Mouse (Mus musculus) limb, embryonic 13.5 days (tissue): Measurements from ENCODE around the gene Kdm4c. TPM values are rescaled to one million over a fixed set of nuclear protein-coding genes. Genes with fewer than 3 reads are reported as not detected.
"Not testable (repeated sequence)": the region's sequence is repeated elsewhere in the genome, so short reads cannot be mapped to it uniquely, and the experiment has no call there.

Experiments
- ATAC-seq: fragments of 200-750 bp; cut with Nextera tagmentation; 2 replicates; pipeline ENCODE4 v1.8.0; 2017; ENCODE audit warnings: low read depth, moderate number of reproducible peaks, moderate TSS enrichment; ENCODE audit not compliant: low FRiP score
- H3K27ac ChIP-seq: fragments of 300-500 bp; sonication (generic); 2 replicates; pipeline ENCODE4 v1.5.1; 2015; ENCODE audit warnings: inconsistent platforms, mild to moderate bottlenecking, moderate library complexity
- H3K27me3 ChIP-seq: fragments of 300-500 bp; sonication (generic); 2 replicates; pipeline ENCODE4 v1.6.1; 2015; ENCODE audit warnings: mild to moderate bottlenecking, inconsistent platforms
- H3K36me3 ChIP-seq: fragments of 300-500 bp; sonication (generic); 2 replicates; pipeline ENCODE4 v1.6.1; 2015; ENCODE audit warnings: inconsistent platforms, mild to moderate bottlenecking, moderate library complexity
- H3K4me1 ChIP-seq: fragments of 300-500 bp; sonication (generic); 2 replicates; pipeline ENCODE4 v1.6.1; 2015; ENCODE audit warnings: inconsistent platforms
- H3K4me2 ChIP-seq: fragments of 300-500 bp; sonication (generic); replicated peaks from 2 replicates; pipeline ENCODE4 v1.6.1; 2015; ENCODE audit warnings: inconsistent platforms, mild to moderate bottlenecking, moderate library complexity
- H3K4me3 ChIP-seq: fragments of 300-500 bp; sonication (generic); 2 replicates; pipeline ENCODE4 v1.5.1; 2015; ENCODE audit warnings: moderate library complexity, mild to moderate bottlenecking, inconsistent platforms
- H3K9ac ChIP-seq: fragments of 300-500 bp; sonication (generic); 2 replicates; pipeline ENCODE4 v1.6.1; 2015; ENCODE audit warnings: mild to moderate bottlenecking, inconsistent platforms
- H3K9me3 ChIP-seq: fragments of 300-500 bp; sonication (generic); 2 replicates; pipeline ENCODE4 v1.6.1; 2016; ENCODE audit warnings: inconsistent platforms
- WGBS: fragments of 180-500 bp; shearing (Covaris S2); methylation state at CpG from one replicate; pipeline ENCODE4 v1.1.7; 2015; 5-methylcytosine and 5-hydroxymethylcytosine counted together
- polyA plus RNA-seq: library from polyadenylated mRNA; unstranded; fragments of >200 nt; fragmentation: Nextera tagmentation; extraction: Ambion mirVana; gene quantifications from 2 replicates; pipeline ENCODE4 v1.2.1, GENCODE M21; 2015

Kdm4c gene
- polyA plus RNA-seq, 1 experiment from 2014 or later: 15.9 TPM

DNA sequence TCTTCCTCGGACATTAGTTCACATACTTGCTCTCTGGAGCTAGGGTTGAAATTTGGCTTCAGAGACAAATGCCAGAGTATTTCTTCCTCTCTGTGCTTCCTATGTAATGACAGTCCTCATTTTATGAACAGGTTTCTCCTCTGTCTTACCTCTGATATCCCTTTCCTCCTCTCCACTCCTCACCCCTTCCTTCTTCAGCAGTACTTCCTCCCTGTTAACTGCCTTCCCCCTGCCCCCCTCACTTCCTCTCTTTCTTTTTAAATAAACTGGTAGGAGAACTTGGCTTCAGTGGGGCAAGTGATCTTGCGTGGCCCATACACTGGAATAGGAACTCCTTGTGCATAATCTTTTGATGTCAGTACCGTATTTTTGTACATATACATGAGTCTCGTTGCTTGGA, 115.2 kb downstream of the Kdm4c start:
- Histone ChIP-seq H3K4me3 (no peak overlapping the region), H3K4me2 (no peak overlapping the region), H3K4me1 (no peaks in the 10 kb centered on the region), H3K9me3 (no peaks in the 10 kb centered on the region), H3K27me3 (no peaks in the 10 kb centered on the region), H3K27ac (no peak overlapping the region), H3K9ac (no peak overlapping the region), H3K36me3 (peaks cover 35% of the 10 kb centered on the region)
- no peak for ATAC-seq
- WGBS: 88% methylated on average over 4 of the region's 4 CpGs

GRCm38 (mm10) chr4:74360274-74360673, 118.0 kb downstream of the Kdm4c start:
- no peak overlapping the region for H3K27ac ChIP-seq
- no peak for ATAC-seq
- H3K9ac ChIP-seq: no peak overlapping the region
- H3K4me2 ChIP-seq: no peak overlapping the region
- H3K4me1 ChIP-seq: no peaks in the 10 kb centered on the region
- no peaks in the 10 kb centered on the region for H3K9me3 ChIP-seq
- 92% methylated on average over 3 of the region's 3 CpGs for WGBS
- H3K36me3 ChIP-seq: peaks cover 27% of the 10 kb centered on the region
- H3K4me3 ChIP-seq: no peak overlapping the region
- no peaks in the 10 kb centered on the region for H3K27me3 ChIP-seq

DNA sequence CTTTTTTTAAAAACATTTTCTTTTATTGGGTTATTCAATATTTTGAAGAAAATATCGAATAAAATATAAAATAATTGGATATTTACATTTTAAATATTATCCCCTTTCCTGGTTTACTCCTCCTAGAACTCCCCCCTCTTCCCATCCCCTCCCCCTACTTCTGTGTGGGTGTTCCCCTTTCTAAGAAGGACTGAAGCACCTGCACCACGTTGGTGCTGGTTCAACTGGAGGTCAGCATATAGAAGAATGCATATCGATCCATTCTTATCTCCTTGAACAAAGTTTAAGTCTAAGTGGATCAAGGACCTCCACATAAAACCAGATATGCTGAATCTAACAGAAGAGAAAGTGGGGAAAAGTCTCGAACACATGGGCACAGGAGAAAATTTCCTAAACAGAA, 144.3 kb downstream of the Kdm4c start:
- 83% methylated on average over 4 of the region's 4 CpGs for WGBS
- no peak overlapping the region for H3K4me3 ChIP-seq
- no peaks in the 10 kb centered on the region for H3K27me3 ChIP-seq
- H3K4me2 ChIP-seq: no peak overlapping the region
- no peaks in the 10 kb centered on the region for H3K4me1 ChIP-seq
- peaks cover 16% of the 10 kb centered on the region; the same call in 1 of the 2 replicates for H3K36me3 ChIP-seq
- no peaks in the 10 kb centered on the region for H3K9me3 ChIP-seq
- H3K27ac ChIP-seq: no peak overlapping the region
- no peak overlapping the region for H3K9ac ChIP-seq
- no peak for ATAC-seq

- Histone ChIP-seq H3K27ac (no peak overlapping the region), H3K27me3 (no peaks in the 10 kb centered on the region), H3K9me3 (no peaks in the 10 kb centered on the region), H3K4me2 (no peak overlapping the region), H3K36me3 (peaks cover 35% of the 10 kb centered on the region), H3K4me1 (no peaks in the 10 kb centered on the region), H3K9ac (no peak overlapping the region), H3K4me3 (no peak overlapping the region)
- ATAC-seq: no peak
- WGBS: 56% methylated on average over 2 of the region's 2 CpGs
Observed at GRCm38 (mm10) chr4:74393162-74393561, 150.9 kb downstream of the Kdm4c start.

DNA sequence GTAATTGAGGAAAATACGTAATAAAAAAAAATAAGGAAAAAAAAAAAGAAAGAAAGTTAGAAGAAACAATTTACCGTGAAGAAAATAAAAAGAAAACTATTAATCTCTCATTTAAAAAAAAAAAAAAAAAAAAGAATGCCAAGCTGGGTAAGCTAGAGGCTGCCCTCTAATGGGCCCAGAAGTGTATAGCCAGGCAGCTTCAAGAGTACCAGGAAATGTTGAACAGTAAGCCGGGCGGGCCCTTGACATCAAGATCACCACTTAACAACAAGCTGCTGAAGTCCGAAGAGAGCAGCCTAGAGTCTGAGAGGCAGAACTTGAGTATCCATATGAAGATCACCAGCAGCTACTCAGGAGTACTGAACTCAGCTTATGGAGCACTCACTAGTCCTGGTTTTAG, 154.3 kb downstream of the Kdm4c start:
- WGBS: 91% methylated on average over 5 of the region's 5 CpGs
- H3K36me3 ChIP-seq: peaks cover 31% of the 10 kb centered on the region
- no peak for ATAC-seq
- no peaks in the 10 kb centered on the region for H3K27me3 ChIP-seq
- no peaks in the 10 kb centered on the region for H3K4me1 ChIP-seq
- H3K9me3 ChIP-seq: no peaks in the 10 kb centered on the region
- no peak overlapping the region for H3K27ac ChIP-seq
- H3K9ac ChIP-seq: no peak overlapping the region
- H3K4me2 ChIP-seq: no peak overlapping the region
- no peak overlapping the region for H3K4me3 ChIP-seq

- ATAC-seq, H3K27me3 ChIP-seq, H3K9ac ChIP-seq, H3K4me2 ChIP-seq, H3K27ac ChIP-seq, H3K4me1 ChIP-seq, H3K9me3 ChIP-seq, H3K4me3 ChIP-seq: not testable (repeated sequence)
- WGBS: 54% methylated on average over 7 of the region's 7 CpGs
- peaks cover 34% of the 10 kb centered on the region for H3K36me3 ChIP-seq
Observed at GRCm38 (mm10) chr4:74401617-74402313, 159.5 kb downstream of the Kdm4c start.

- Histone ChIP-seq H3K4me2 (no peak overlapping the region), H3K9me3 (no peaks in the 10 kb centered on the region), H3K27me3 (no peaks in the 10 kb centered on the region), H3K36me3 (peaks cover 24% of the 10 kb centered on the region), H3K9ac (no peak overlapping the region), H3K27ac (no peak overlapping the region), H3K4me3 (no peak overlapping the region), H3K4me1 (no peaks in the 10 kb centered on the region)
- 79% methylated on average over 1 of the region's 1 CpGs for WGBS
- ATAC-seq: no peak
Observed at GRCm38 (mm10) chr4:74408731-74409130, 166.4 kb downstream of the Kdm4c start.

- H3K9me3 ChIP-seq: no peaks in the 10 kb centered on the region
- 67% methylated on average over 1 of the region's 1 CpGs for WGBS
- H3K9ac ChIP-seq: no peak overlapping the region
- H3K27ac ChIP-seq: no peak overlapping the region
- no peaks in the 10 kb centered on the region for H3K4me1 ChIP-seq
- ATAC-seq: no peak
- no peak overlapping the region for H3K4me3 ChIP-seq
- no peaks in the 10 kb centered on the region for H3K27me3 ChIP-seq
- no peaks in the 10 kb centered on the region for H3K36me3 ChIP-seq
- no peak overlapping the region for H3K4me2 ChIP-seq
Observed at GRCm38 (mm10) chr4:74419794-74420193, 177.5 kb downstream of the Kdm4c start.

Other genes with a start within 250 kb of the Kdm4c start
- 3.7 and 3.9 TPM in 2 replicates for gene Frmd3, start 229.1 kb upstream of the Kdm4c start, polyA plus RNA-seq